Mouse (Mus musculus): Measurements from ENCODE around the gene Gm16503. TPM values are rescaled to one million over a fixed set of nuclear protein-coding genes. Genes with fewer than 3 reads are reported as not detected.
"Not testable (repeated sequence)": the region's sequence is repeated elsewhere in the genome, so short reads cannot be mapped to it uniquely, and the experiment has no call there.

The Gm16503 gene
- 0.12 TPM in 1 of 2 replicates, not detected in the other for total RNA-seq (2017)

DNA sequence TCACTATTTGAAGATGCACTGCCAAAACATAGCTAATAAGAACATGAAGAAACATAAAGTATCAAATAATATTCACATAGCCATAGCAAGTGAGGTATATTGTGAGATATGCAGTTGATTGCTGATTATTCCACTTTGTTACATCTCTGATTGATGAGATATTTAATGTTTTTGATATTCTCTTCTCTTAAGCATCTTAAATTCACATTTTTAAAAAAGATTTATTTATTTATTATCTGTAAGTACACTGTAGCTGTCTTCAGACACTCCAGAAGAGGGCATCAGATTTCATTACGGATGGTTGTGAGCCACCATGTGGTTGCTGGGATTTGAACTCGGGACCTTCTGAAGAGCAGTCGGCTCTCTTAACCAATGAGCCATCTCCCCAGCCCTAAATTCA lies at the start of gene Gm16503:
Gm16503 (plus strand) TSS at position 301 of the 400 bp plus-strand sequence.
- ATAC-seq (ENCODE audit: extremely low read depth, insufficient number of reproducible peaks, low FRiP score, poor library complexity, severe bottlenecking): not testable (repeated sequence)

DNA sequence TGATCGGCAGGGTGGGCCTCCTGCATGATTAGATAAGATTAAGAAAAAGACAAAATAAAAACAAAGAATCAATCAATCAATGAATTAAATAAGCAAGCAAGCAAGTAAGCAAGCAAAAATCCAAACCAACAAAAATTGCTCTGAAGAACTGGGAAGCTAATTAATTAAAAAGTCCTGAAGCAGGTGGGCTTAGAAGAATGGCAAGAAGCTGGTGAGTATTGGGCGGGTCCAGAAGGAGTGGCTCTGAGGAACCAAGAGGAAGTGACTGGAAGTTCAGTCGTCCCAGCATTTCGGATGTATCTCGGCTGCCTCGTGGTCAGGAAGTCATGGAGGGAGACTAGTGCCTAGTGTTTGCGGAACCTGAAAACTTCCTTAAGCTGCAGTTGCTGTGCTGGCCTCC lies 47.9 kb upstream of the Gm16503 start, which contains the start of gene Zfp982:
Zfp982 (plus strand) TSS at position 301 of the 400 bp plus-strand sequence.
- not testable (repeated sequence) for ATAC-seq (ENCODE audit: extremely low read depth, insufficient number of reproducible peaks, low FRiP score, poor library complexity, severe bottlenecking)

- not testable (repeated sequence) for ATAC-seq (ENCODE audit: extremely low read depth, insufficient number of reproducible peaks, low FRiP score, poor library complexity, severe bottlenecking)
Observed at GRCm38 (mm10) chr4:147498772-147499613, 41.0 kb upstream of the Gm16503 start.

GRCm38 (mm10) chr4:147509174-147509573 lies 30.8 kb upstream of the Gm16503 start:
- no peak for ATAC-seq (ENCODE audit: extremely low read depth, insufficient number of reproducible peaks, low FRiP score, poor library complexity, severe bottlenecking)

DNA sequence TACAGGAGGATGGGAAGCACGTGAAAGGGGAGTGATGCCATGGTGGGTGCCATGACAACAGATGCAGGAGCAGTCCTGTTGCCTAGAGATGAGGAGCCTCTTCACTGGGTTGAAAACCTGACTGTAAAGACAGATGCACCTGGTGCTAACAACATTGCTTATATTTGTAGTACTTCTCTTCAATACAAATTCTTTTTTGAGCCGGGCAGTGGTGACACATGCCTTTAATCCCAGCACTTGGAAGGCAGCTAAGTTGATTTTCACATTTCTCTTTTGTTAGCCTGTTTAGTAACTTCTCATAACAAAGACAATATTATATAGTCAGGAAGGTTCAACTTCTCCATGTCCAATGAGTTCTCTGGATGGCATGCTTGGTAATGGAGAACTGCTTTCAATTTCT lies 21.0 kb upstream of the Gm16503 start:
- ATAC-seq (ENCODE audit: extremely low read depth, insufficient number of reproducible peaks, low FRiP score, poor library complexity, severe bottlenecking): no peak

- 0 out of 2 replicates have a peak, but pooled peaks have one; percentile 6 for ATAC-seq (ENCODE audit: extremely low read depth, insufficient number of reproducible peaks, low FRiP score, poor library complexity, severe bottlenecking)
Observed at GRCm38 (mm10) chr4:147520100-147520499, 19.9 kb upstream of the Gm16503 start.

DNA sequence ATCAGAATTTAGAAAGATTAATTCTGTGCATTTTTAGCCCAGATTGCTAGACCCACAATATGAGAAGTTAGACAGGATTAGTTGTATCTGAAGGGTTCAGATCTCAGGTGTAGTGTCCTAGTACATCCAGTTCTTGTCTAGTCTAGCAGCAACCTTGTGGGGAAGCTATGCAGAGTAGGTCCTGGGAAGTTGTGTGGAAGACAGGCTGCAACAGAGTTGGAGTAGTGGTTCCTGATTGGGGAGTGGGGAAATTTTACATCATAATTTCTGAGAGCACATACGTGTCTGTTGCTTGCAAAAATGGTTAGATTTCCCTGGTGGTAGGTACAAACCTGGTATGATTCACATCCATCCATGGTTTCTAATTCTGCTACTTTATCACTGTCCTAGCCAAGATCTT lies 14.9 kb upstream of the Gm16503 start:
- no peak for ATAC-seq (ENCODE audit: extremely low read depth, insufficient number of reproducible peaks, low FRiP score, poor library complexity, severe bottlenecking)

DNA sequence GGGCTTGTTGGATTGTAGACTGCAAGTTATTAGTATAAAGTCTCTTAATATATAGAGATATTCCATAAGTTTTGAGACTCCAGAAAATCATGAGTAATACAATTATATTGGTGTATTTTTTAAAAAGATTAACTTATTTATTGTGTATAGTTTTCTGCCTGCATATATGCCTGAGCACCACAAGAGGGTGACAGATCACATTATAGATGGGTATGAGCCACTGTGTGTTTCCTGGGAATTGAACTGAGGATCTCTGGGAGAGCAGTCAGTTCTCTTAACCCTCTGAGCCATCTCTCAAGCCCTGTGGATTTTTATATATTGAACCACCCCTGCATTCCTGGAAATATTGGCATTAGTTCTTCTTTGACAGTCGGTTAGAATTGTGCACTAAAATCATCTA lies 9.7 kb upstream of the Gm16503 start:
- ATAC-seq (ENCODE audit: extremely low read depth, insufficient number of reproducible peaks, low FRiP score, poor library complexity, severe bottlenecking): no peak

GRCm38 (mm10) chr4:147535916-147536315 lies 4.1 kb upstream of the Gm16503 start:
- not testable (repeated sequence) for ATAC-seq (ENCODE audit: extremely low read depth, insufficient number of reproducible peaks, low FRiP score, poor library complexity, severe bottlenecking)

DNA sequence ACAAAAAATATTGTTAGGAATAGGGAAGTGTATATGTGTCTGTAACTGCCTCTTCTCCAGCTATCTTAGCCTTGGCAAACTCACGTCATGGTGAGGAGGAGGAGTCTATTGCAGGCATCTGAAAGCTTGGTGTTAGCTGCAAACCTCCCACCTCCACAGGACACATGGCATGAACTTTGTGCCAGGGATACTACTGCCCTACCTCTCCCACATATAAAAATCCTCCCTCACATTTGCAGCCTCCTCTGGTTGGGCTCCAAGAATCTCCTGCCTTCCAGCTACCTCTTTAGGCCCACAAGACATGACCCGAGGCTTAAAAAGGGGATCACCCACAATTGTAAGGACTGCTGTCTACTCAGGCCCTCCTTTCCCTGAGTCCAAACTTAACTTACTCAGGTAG lies 2.3 kb upstream of the Gm16503 start:
- ATAC-seq (ENCODE audit: extremely low read depth, insufficient number of reproducible peaks, low FRiP score, poor library complexity, severe bottlenecking): no peak

DNA sequence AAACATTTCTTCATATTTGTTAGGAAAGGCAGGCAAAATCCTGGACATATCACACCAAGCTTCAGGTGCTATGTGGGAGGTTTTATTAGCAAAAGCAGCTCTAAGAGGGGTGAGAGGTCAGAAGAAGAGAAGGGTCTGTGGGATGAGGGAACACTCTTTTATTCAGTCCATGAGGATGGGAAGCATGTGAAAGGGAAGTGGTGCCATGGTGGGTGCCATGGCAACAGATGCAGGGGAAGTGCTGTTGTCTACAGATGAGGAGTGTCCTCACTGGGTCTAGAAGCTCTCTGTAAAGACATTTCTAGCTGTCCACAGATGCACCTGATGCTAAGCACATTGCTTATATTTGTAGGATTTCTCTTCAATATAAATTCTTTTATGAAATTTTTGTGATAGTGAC lies 1.1 kb downstream of the Gm16503 start:
- no peak for ATAC-seq (ENCODE audit: extremely low read depth, insufficient number of reproducible peaks, low FRiP score, poor library complexity, severe bottlenecking)

- ATAC-seq (ENCODE audit: extremely low read depth, insufficient number of reproducible peaks, low FRiP score, poor library complexity, severe bottlenecking): not testable (repeated sequence)
Observed at GRCm38 (mm10) chr4:147553071-147553470, 13.1 kb downstream of the Gm16503 start, which contains the start of gene Zfp985. TSS of gene Zfp985 (plus strand) at chr4:147553277.

GRCm38 (mm10) chr4:147554361-147554760 lies 14.3 kb downstream of the Gm16503 start:
- not testable (repeated sequence) for ATAC-seq (ENCODE audit: extremely low read depth, insufficient number of reproducible peaks, low FRiP score, poor library complexity, severe bottlenecking)

DNA sequence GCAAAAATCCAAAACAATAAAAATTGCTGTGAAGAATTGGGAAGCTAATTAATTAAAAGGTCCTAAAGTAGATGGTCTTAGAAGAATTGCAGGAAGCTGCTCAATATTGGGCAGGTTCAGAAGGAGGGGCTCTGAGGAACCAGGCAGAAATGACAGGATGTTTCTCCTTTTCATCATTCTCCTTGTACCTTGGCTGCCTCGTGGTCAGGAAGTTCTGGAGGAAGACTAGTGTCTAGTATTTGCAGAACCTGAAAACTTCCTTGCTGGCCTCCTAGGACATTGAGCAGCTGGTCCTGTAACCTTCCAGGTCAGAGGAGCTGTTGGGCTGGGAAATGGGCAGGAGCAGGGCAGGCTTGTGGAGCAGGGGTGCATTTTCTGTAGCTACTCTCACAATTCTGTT lies 16.9 kb downstream of the Gm16503 start:
- ATAC-seq (ENCODE audit: extremely low read depth, insufficient number of reproducible peaks, low FRiP score, poor library complexity, severe bottlenecking): not testable (repeated sequence)

GRCm38 (mm10) chr4:147558011-147558410 lies 18.0 kb downstream of the Gm16503 start:
- not testable (repeated sequence) for ATAC-seq (ENCODE audit: extremely low read depth, insufficient number of reproducible peaks, low FRiP score, poor library complexity, severe bottlenecking)

DNA sequence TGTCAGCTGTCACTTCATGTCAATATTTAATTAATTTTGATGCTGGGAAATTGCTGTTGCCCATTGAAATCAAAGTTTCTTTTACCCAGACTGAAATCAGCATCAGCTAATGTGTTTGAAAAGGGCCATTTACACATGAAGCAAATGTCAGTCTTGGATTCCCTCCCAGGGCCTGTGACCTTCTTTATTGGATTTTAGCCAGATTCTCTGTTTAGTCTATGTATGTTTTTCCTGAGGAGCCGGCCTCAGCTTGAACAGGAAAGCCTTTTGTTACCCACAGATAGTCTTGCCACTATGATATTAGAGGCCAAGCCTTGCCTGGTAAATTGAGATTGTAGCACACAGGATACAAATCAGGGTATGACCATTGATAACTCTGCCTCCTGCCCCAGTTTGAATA lies 19.1 kb downstream of the Gm16503 start:
- ATAC-seq (ENCODE audit: extremely low read depth, insufficient number of reproducible peaks, low FRiP score, poor library complexity, severe bottlenecking): not testable (repeated sequence)

DNA sequence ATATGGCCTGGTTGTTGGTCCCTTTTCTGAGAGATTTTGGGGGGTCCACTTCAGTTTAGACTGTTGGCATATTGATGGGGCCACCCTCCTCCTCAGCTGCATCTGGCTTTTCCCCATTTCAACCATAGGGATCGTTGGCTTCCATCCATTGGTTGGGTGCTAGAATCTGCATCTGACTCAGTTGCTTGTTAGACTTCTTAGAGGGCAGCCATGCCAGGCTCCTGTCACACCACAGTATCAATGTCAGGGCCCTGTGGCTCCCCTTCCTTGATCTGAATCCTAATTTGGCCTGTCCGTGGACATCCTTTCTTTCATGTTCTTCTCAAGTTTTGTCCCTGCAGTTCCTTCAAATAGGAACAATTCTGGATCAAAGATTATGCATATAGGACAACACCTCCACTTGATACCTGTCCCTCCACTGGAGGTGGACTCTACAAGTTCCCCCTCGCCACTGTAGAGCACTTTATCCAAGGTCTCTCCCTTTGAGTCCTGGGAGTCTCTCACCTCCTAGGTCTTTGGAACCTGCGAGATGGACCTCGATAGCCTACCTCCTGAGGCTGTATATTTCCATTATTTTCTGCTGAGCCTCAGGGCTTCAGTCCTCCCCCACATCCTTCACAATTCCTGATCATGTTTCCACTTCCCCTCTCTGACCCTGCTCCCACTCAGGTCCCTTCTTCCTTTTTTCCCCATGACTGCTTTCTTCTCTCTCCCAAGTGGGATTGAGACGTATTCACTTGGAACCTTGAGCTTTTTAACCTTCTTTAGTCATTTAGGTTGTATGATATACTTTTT lies 25.6 kb downstream of the Gm16503 start:
- no peak for ATAC-seq (ENCODE audit: extremely low read depth, insufficient number of reproducible peaks, low FRiP score, poor library complexity, severe bottlenecking)

DNA sequence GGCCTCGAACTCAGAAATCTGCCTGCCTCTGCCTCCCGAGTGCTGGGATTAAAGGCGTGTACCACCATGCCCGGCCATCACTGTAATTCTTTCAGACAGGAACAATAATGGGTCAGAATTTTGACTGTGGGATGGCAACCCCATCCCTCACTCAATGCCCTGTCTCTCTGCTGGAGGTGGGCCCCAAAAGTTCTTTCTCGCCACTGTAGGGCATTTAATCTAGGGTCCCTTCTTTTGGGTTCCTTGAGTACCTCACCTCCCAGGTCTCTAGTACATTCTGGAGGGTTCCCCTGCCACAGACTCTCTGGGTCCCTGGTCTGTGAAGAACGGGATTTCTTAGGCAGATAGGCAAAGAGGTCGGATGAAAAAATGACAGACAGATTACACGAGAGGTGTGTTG lies 31.1 kb downstream of the Gm16503 start:
- ATAC-seq (ENCODE audit: extremely low read depth, insufficient number of reproducible peaks, low FRiP score, poor library complexity, severe bottlenecking): not testable (repeated sequence)

GRCm38 (mm10) chr4:147579371-147579770 lies 39.4 kb downstream of the Gm16503 start:
- ATAC-seq (ENCODE audit: extremely low read depth, insufficient number of reproducible peaks, low FRiP score, poor library complexity, severe bottlenecking): not testable (repeated sequence)

Measured in neutrophil, adult 5-6 weeks (primary cell).